Mouse (Mus musculus) retina, postnatal 7 days (tissue): ENCODE data around the gene Rap1gds1.
A peak's percentile ranks its signal among the peaks of the same experiment; 100 is the strongest.

Experiments used
- DNase-seq: peaks from one replicate; pipeline ENCODE4 v3.0.0-alpha.2; 2012; ENCODE audit warnings: low read depth, low spot score

The Rap1gds1 gene

GRCm38 (mm10) chr3:138945516-138945915 is 129.5 kb downstream of the Rap1gds1 start:
- no peak for DNase-seq

GRCm38 (mm10) chr3:138941604-138942003 is 133.4 kb downstream of the Rap1gds1 start:
- no peak for DNase-seq

GRCm38 (mm10) chr3:138937241-138937640 is 137.8 kb downstream of the Rap1gds1 start:
- no peak for DNase-seq

GRCm38 (mm10) chr3:138936780-138937179 is 138.2 kb downstream of the Rap1gds1 start:
- no peak for DNase-seq

GRCm38 (mm10) chr3:138927437-138927836 is 147.6 kb downstream of the Rap1gds1 start:
- no peak for DNase-seq

GRCm38 (mm10) chr3:138926161-138926560 is 148.8 kb downstream of the Rap1gds1 start:
- DNase-seq = no peak

GRCm38 (mm10) chr3:138918241-138918640 is 156.8 kb downstream of the Rap1gds1 start:
- DNase-seq = no peak

GRCm38 (mm10) chr3:138917016-138917415 is 158.0 kb downstream of the Rap1gds1 start:
- DNase-seq = no peak

GRCm38 (mm10) chr3:138916591-138916990 is 158.4 kb downstream of the Rap1gds1 start:
- no peak for DNase-seq

GRCm38 (mm10) chr3:138914626-138915288 is 160.2 kb downstream of the Rap1gds1 start:
- DNase-seq = no peak

- DNase-seq = no peak
Measured at GRCm38 (mm10) chr3:138912504-138912903, 162.5 kb downstream of the Rap1gds1 start.

GRCm38 (mm10) chr3:138909313-138909712 is 165.7 kb downstream of the Rap1gds1 start:
- no peak for DNase-seq

- DNase-seq = peak; percentile 59
Measured at GRCm38 (mm10) chr3:138906112-138906880, 168.7 kb downstream of the Rap1gds1 start.

- no peak for DNase-seq
Measured at GRCm38 (mm10) chr3:138905678-138906077, 169.3 kb downstream of the Rap1gds1 start.

- no peak for DNase-seq
Measured at GRCm38 (mm10) chr3:138900571-138901141, 174.3 kb downstream of the Rap1gds1 start.

- no peak for DNase-seq
Measured at GRCm38 (mm10) chr3:138898055-138898454, 176.9 kb downstream of the Rap1gds1 start.

GRCm38 (mm10) chr3:138897500-138897899 is 177.5 kb downstream of the Rap1gds1 start:
- DNase-seq = no peak

- no peak for DNase-seq
Measured at GRCm38 (mm10) chr3:138893520-138893919, 181.5 kb downstream of the Rap1gds1 start.

- no peak for DNase-seq
Measured at GRCm38 (mm10) chr3:138889769-138890295, 185.2 kb downstream of the Rap1gds1 start.

GRCm38 (mm10) chr3:138889214-138889613 is 185.8 kb downstream of the Rap1gds1 start:
- no peak for DNase-seq

- DNase-seq = no peak
Measured at GRCm38 (mm10) chr3:138886121-138886520, 188.9 kb downstream of the Rap1gds1 start.

GRCm38 (mm10) chr3:138881725-138882347 is 193.2 kb downstream of the Rap1gds1 start:
- no peak for DNase-seq
